Mouse (Mus musculus): Measurements from ENCODE around the gene Plvap.

The Plvap gene

DNA sequence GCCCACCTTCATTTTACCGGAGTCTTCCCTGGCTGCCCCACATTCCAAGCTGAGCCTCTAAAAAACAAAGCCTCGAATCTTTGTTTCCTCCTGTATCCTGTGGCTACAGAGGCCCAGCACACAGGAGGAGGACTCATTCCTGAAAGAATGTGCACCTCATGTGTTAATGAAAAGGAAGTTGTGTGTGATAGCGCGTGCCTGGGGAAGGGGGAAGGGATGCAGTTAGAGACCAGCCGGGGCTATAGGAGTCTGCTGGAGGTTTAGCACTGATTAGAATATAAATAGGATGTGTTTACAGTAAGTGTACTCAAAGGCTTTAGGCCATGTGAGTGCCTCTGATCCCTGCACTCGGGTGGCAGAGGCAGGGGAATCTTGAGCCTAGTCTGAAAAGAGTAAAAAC, 14.7 kb upstream of the Plvap start:
- DNase-seq (ENCODE audit: low spot score) = no peak

GRCm38 (mm10) chr8:71525226-71526050, 13.9 kb upstream of the Plvap start, which contains the start of gene Ccdc194:
Gene Ccdc194, minus strand, starts transcription at chr8:71525711.
- DNase-seq (ENCODE audit: low spot score) = no peak

DNA sequence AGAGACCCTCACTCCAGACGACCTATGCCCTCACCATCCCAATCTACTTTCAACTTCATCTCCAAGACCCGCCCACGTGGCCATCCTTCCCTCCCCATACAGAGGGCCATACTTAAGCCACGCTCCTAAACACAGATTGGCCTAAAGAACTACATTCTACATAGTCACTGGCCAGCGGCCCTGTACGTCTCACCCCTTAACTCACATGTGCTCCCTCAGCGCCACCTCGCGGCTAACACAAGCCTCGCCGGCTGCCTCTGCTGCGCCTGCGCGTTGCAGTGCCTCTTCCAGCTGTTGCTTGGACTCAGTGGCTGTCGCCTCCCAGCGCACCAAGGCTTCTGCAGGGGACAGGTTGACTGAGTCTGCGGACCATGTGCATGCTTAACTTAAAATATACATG, 10.1 kb upstream of the Plvap start:
- peak; percentile 94 for DNase-seq (ENCODE audit: low spot score)

DNA sequence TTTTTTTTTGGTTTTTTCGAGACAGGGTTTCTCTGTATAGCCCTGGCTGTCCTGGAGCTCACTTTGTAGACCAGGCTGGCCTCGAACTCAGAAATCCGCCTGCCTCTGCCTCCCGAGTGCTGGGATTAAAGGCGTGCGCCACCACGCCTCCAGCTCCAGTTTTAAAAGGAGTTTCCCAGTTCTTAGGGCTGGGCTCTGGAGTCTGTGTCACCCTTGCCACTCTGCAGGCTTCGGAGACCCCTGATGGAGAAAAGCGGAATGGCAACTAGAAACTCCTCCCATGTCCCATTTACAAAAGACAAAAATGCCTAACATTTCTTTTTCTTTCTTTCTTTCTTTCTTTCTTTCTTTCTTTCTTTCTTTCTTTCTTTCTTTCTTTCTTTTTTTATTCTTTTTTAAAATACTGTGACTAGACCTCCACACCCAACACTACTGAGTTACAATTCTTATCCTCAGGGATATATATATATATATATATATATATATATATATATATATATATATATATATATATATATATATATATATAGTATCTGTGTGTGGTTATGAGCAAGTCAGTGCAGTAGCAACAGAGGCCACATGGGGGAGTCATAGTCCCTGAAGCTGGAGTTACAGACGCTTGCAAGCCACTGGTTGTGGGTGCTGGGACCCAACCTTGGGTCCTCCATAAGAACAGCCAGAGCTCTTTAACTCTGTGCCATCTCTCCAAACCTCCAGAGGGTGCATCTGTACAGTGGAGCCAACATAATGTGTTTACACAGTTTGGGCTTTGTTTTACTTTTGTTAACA, 7.7 kb upstream of the Plvap start:
- peak; percentile 72 for DNase-seq (ENCODE audit: low spot score)

- peak; percentile 69 for DNase-seq (ENCODE audit: low spot score)
Measured at GRCm38 (mm10) chr8:71516786-71517185, 5.2 kb upstream of the Plvap start.

DNA sequence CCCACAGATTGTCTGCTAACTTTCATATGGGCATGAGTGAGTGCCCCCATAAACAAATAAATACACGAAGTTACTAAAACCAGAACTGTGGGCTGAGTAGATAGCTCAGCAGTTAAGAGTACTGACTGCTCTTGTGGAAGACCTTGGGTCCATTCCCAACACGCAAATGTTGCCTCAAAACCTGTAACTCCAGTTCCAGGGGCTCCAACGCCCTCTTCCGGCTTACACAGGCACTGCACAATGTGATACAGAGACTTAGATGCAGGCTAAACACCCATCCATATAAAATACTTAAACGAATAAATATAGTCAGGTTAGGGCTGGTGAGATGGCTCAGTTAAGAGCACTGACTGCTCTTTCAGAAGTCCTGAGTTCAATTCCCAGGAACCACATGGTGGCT, 3.5 kb upstream of the Plvap start:
- no peak for DNase-seq (ENCODE audit: low spot score)

DNA sequence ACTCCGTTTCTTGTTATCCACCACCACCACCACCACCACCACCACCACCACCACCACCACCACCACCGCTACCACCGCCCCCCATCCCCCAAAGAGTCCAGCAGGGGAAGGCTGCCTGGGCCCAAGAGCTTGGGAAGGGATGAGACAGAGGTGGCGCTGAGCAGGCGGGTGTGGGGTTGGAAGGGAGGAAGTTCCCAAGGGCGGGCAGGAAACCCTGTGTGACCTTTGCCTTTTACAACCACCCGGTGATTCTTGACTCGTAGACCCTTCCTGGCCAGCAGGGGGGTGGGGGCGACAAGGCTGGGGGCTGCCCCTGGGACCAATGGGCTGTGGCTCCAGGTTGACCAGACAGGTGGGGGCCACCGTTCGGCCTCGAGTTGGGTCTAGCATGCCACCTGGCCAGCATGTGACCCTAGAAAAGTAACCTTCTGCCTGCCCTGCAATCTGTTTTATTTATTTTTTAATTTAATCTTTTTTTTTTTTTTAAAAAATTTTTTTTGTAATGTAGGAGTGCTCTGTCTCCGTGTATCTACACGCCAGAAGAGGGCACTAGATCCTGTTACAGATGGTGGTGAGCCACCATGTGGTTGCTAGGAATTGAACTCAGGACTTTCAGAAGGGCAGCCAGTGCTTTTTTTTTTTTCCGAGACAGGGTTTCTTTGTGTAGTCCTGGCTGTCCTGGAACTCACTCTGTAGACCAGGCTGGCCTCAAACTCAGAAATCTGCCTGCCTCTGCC, 1.6 kb upstream of the Plvap start:
- no peak for DNase-seq (ENCODE audit: low spot score)

DNA sequence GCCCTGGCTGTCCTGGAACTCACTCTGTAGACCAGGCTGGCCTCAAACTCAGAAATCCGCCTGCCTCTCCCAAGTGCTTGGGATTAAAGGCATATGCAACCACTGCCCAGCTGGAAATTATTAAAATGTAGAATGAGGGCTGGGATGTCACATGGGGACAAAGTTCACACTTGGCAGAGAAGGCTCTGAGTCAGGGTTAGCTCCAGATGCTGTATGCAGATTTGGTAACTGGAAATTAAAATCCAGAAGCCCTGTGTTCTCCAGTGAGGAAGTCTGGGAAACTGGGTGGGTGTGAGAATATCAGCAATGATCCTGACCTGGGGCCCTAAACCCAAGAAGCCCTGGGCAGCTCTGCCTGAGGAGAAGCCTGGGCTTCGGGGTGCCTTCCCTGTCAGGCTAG, 2.2 kb downstream of the Plvap start:
- no peak for DNase-seq (ENCODE audit: low spot score)

GRCm38 (mm10) chr8:71507589-71508104, 3.9 kb downstream of the Plvap start:
- DNase-seq (ENCODE audit: low spot score) = peak; percentile 37

DNA sequence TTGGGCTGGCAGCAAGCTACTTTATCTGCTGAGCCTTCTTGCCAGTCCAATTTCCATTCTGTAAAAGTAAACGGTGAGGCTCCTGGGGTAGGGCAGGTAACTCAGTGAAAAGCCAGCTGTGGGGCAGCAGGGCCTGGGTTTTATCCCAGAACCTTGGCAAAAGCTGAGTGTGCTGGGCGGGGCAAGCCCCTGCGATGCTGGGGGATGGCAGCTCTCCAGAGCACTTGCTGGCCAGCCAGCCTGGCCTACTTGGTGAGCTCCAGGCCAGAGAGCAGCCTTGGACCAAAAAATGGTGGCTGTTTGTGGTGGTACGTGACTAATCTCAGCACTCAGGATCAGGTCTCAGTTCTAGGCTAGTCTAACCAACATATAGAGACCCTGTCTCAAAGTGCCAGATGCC, 5.6 kb downstream of the Plvap start:
- DNase-seq (ENCODE audit: low spot score) = no peak

DNA sequence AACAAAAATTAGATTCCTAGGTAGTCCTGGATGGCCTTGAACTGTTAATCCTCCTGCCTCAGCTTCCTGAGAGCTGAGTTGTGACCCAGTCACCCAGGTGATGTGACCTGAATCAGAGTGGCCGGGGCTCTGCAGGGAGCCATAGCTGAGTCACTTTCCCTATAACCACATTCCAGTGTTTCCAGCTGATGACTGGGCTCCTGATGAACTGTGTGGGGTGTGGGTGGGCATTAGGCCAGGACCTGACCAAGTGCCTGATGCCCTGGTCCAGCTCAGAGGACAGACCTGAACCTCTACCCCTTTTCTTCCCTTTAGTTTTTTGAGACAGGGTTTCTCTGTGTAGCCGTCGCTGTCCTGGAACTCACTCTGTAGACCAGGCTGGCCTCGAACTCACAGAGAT, 6.2 kb downstream of the Plvap start:
- no peak for DNase-seq (ENCODE audit: low spot score)

DNA sequence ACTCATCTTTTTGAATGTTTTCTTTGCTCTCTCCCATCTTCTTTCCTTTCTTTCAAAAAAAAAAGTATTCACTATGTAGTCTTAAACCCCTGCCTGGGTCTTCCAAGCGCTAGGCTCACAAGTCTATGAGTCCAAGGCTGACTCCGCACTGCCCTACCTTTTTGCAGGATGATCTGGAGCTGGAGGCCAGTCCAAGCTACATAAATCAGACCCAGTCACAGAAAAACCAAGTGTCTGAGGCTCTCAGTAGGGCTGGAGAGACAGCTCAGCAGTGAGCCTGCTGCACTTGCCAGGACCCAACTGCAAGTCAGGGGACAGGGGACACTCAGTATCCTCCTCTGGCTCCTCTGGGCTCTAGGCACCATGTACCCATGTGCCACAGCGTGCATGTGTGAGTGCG, 7.2 kb downstream of the Plvap start:
- DNase-seq (ENCODE audit: low spot score) = no peak

DNA sequence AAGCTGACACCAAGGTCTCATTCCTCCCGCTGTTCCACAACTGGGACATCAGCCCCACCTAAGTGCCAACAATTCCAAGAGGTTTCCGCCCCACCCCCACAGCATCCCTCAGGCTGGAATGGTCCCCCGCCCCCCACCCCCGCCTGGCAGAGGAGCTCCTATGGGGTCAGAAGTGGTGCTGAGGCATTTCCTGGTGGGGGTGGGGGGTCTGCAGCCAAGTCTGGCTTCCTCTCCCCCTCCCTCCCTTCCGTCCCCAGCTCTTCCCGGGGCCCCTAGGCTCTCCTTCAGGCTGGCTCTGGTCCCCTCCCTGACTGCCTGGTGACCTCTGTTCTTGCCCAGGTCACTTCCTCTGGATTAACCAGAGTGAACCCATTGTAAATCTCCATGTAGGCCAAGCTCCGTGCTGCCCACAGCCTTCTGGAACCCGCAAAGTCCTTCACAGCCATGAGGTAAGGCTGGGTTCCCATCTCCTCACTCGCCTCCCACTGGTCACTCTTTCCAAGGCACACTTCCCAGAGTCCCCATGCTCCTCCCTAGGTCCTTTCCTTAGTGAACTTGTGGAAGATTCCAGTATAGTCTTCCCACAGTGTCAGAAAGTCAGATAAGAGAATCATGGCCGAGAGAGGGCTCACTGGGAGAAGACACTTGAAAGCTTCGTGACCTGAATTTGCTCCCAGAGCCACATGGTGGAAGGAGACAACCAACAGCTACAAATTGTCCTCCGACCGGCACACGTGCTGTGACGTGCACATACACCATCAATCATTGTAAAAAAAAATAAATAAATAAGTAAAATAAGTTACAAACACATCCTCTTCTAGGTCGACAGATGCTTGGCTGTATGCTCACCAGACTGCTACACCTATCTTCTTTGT, 12.5 kb downstream of the Plvap start:
- no peak for DNase-seq (ENCODE audit: low spot score)

DNA sequence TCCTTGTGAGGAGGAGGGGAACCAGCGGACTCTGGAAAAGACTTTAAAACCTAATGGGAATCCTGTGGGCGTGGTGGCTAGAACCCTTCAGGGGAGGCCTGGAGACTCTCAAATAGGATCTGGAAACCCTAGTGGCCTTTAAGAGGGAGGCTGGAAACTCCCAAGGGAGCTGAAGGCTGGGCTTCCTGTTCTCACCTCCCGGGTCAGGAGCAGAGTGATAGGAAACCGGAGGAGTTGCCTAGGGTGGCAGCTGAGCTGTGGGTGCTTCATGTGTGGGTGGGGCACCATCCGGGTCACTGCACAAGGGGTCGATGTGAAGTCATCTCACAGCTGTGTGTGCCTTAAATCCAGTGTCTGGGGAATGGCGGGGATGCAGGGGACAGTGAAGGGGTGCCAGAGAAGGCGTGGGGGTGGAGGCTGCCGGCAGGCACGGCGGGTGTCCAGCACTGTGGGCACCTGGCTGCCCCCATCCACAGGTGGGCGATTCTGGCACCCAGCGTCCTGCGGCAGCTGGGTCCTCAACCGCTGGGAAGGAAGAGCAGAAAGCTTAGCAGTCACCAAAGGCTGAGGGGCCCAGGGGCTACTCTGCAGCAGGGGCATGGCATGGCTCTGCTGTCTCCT, 13.6 kb downstream of the Plvap start:
- no peak for DNase-seq (ENCODE audit: low spot score)

DNA sequence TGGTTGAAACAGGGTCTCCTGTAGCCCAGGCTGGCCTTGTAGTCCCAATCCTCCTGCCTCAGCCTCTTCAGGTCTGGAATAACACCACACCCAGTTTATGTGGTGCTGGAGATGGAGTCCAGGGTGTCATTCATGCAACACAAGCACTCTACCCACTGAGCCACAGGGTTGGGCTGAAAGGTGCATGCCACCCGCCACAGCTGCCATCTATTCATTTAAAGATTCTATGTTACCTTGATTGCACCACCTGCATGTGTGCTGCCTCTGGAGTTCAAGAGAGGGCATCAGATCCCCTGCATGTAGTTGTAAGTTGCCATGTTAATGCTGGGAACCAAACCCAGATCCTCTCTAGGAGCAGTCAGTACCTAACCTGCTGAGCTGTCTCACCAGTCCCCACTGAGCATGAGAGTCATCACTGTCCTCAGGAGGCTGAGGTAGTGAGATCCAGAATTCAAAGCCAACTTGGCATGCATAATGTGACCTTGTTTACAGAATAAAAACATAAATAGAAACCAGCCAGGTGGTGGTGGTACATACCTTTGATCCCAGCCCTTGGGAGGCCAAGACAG, 14.4 kb downstream of the Plvap start:
- DNase-seq (ENCODE audit: low spot score) = no peak

DNA sequence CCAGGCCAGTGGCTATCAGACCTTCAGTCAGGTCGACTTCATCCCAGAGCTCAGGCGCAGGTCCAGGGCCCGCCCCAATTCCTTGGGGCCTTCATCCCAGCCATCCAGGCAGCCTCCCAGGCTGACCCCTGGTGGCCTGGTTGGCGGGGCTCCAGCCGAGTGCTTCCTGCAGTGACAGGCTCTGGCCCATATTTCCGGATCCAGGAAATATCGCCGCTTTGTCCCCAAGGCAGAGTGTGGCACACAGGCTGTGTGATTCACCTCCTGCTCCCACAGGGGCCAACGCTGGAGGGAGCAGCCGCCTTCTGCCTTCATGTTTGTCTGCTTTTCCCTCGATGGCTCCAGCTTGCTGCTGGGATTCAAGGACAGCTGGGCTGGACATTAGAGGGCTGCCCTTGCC, 15.1 kb downstream of the Plvap start:
- DNase-seq (ENCODE audit: low spot score) = peak; percentile 89

DNA sequence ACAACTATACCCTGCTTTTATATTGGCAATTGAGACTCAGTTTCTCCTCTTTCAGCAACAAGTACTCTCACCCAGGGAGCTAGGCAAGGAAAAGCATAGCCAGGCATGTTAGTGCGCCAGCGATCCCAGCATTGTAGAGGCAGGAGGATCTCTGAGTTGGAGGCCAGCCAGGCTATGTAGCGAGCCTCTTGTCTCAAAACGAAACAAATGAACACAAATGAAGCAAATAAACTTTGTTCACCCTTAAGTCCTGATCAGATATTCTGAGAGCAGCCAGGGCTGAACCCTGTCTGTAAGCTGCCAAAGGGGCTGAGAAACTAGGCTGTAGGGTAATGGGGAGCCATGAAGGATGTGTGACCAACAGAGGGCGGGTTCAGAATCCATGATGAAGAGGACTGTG, 15.7 kb downstream of the Plvap start:
- DNase-seq (ENCODE audit: low spot score) = no peak

- peak; percentile 87 for DNase-seq (ENCODE audit: low spot score)
Measured at GRCm38 (mm10) chr8:71495039-71495438, 16.5 kb downstream of the Plvap start.

DNA sequence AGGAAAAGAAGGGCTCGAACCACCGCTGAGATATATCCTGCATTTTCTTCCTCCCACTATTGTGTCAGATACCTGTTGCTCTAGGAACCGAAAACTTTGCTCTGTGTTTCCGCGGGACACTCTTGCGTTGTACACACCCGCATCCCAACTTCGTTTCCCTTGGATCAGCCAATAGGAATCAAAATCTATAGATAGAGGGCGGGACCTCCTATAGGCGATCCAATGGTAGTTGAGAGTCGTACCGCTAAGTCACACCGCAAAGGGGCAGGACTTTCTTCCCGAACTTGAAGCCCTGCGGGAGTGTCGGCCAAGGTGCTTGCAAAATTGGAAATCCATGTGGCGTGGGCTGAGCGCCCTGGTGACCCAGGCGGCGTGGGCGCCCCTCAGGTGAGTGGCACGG, 23.1 kb downstream of the Plvap start:
- peak; percentile 96 for DNase-seq (ENCODE audit: low spot score)

DNA sequence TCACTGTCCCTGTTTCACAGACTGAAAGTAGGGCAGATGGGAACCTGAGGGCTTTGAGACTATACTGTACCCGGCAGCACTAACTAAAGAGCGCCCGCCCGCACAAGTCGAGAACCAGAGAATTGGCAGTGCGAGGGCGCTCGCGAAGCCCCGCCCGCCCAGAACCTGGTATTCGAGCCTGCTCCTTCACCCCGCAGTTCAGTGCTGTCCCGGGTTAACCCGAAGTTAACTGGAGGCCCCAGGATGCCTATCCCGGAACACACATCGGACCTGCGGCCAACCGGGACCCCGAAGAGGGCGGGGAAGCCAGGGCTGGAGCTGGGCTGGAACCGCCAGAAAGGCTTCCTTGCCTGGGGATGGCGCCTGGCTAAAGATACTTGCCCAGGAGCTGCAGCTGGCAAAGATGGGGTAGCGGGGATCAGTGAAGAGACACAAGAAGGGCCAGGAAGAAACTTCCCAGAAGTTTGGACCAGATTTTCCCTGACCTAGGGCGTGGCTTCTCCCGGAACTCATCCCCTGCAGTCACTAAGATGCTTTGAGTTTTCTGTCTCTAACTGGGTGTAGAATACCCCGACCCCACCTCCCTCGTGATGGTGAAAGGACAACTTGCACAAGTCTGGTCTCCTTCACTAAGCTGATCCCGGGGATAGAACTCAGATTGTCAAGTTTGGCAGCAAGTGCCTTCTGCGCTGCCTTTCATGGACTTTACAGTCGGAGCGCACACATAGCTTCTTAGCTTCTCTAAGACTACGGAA, 23.7 kb downstream of the Plvap start, which contains the start of gene Gtpbp3:
Gene Gtpbp3 (plus strand): TSS at position 413 of the 755 bp plus-strand sequence.
- peak; percentile 81 for DNase-seq (ENCODE audit: low spot score)
